Mouse (Mus musculus) myocyte (in vitro differentiated cells): ENCODE measurements around the gene Zbp1. TPM values are rescaled to one million over a fixed set of nuclear protein-coding genes. Genes with fewer than 3 reads are reported as not detected.
A peak's percentile ranks its signal among the peaks of the same experiment; 100 is the strongest.

Source experiments
- H3K27me3 ChIP-seq: one replicate; pipeline ENCODE4 v1.6.1; 2011; ENCODE audit not compliant: control insufficient read depth, insufficient read depth, insufficient read length
- H3K36me3 ChIP-seq: one replicate; pipeline ENCODE4 v1.6.1; 2011; ENCODE audit not compliant: control insufficient read depth, insufficient read depth
- H3K4me2 ChIP-seq: one replicate; pipeline ENCODE4 v1.6.1; 2011; ENCODE audit warnings: low read depth, control low read depth
- H3K4me3 ChIP-seq: one replicate; pipeline ENCODE4 v1.5.1; 2011; ENCODE audit warnings: mild to moderate bottlenecking, control low read depth, moderate library complexity
- H3K79me2 ChIP-seq: one replicate; pipeline ENCODE4 v1.6.1; 2011; ENCODE audit not compliant: control insufficient read depth, insufficient read depth
- H3ac ChIP-seq: one replicate; pipeline ENCODE4 v1.6.1; 2011; ENCODE audit not compliant: control insufficient read depth, insufficient read length
- CEBPB ChIP-seq: IDR thresholded peaks from 2 replicates; pipeline ENCODE4 v1.6.1; 2011; ENCODE audit warnings: mild to moderate bottlenecking, moderate library complexity; ENCODE audit not compliant: poor library complexity, insufficient read depth, severe bottlenecking
- E2F4 ChIP-seq: IDR thresholded peaks from one replicate; pipeline ENCODE4 v1.6.1; 2011; ENCODE audit warnings: mild to moderate bottlenecking, control low read depth, moderate library complexity; ENCODE audit not compliant: insufficient read depth
- MAX ChIP-seq: IDR thresholded peaks from one replicate; pipeline ENCODE4 v1.6.1; 2011; ENCODE audit warnings: low read depth, mild to moderate bottlenecking, control low read depth
- MYOD1 ChIP-seq, 3 experiments: IDR thresholded peaks; one replicate each; pipeline ENCODE4 v1.6.1; 2011; ENCODE audit warnings: control low read depth in 2 of 3, low read depth in 2 of 3, mild to moderate bottlenecking in 2 of 3, moderate library complexity in 1 of 3; ENCODE audit not compliant: insufficient read length in 2 of 3, control insufficient read depth in 1 of 3
- MYOG ChIP-seq, 3 experiments: IDR thresholded peaks; one replicate each; pipeline ENCODE4 v1.6.1; 2011; ENCODE audit warnings: control low read depth in 2 of 3, low read depth in 2 of 3, mild to moderate bottlenecking in 2 of 3; ENCODE audit not compliant: insufficient read length in 2 of 3, control insufficient read depth in 1 of 3, insufficient read depth in 1 of 3
- POLR2A ChIP-seq: IDR thresholded peaks from one replicate; pipeline ENCODE4 v1.6.1; 2011; ENCODE audit warnings: low read depth, mild to moderate bottlenecking, control low read depth, moderate library complexity; ENCODE audit not compliant: insufficient read length
- POLR2AphosphoS2 ChIP-seq: IDR thresholded peaks from one replicate; pipeline ENCODE4 v1.6.1; 2011; ENCODE audit warnings: low read depth, control low read depth; ENCODE audit not compliant: insufficient read length
- REST ChIP-seq: IDR thresholded peaks from one replicate; pipeline ENCODE4 v1.6.1; 2011; ENCODE audit warnings: mild to moderate bottlenecking, control low read depth, moderate library complexity; ENCODE audit not compliant: insufficient read depth, insufficient read length
- SRF ChIP-seq: IDR thresholded peaks from one replicate; pipeline ENCODE4 v1.6.1; 2011; ENCODE audit warnings: low read depth; ENCODE audit not compliant: control insufficient read depth, insufficient read length
- TCF12 ChIP-seq: IDR thresholded peaks from one replicate; pipeline ENCODE4 v1.6.1; 2011; ENCODE audit warnings: mild to moderate bottlenecking, control low read depth; ENCODE audit not compliant: poor library complexity, insufficient read depth, severe bottlenecking
- TCF3 ChIP-seq: IDR thresholded peaks from one replicate; pipeline ENCODE4 v1.6.1; 2011; ENCODE audit warnings: low read depth, control low read depth; ENCODE audit not compliant: insufficient read length
- USF1 ChIP-seq: IDR thresholded peaks from one replicate; pipeline ENCODE4 v1.6.1; 2011; ENCODE audit warnings: low read depth, mild to moderate bottlenecking, control low read depth, moderate library complexity
- polyA plus RNA-seq: library from polyadenylated mRNA; unstranded; fragments of >200 nt; fragmentation: generic; extraction: Trizol; gene quantifications from one replicate; pipeline ENCODE4 v1.2.1, GENCODE M21; 2012; ENCODE audit warnings: missing spikeins

Gene Zbp1
- 1.1 TPM for polyA plus RNA-seq

DNA sequence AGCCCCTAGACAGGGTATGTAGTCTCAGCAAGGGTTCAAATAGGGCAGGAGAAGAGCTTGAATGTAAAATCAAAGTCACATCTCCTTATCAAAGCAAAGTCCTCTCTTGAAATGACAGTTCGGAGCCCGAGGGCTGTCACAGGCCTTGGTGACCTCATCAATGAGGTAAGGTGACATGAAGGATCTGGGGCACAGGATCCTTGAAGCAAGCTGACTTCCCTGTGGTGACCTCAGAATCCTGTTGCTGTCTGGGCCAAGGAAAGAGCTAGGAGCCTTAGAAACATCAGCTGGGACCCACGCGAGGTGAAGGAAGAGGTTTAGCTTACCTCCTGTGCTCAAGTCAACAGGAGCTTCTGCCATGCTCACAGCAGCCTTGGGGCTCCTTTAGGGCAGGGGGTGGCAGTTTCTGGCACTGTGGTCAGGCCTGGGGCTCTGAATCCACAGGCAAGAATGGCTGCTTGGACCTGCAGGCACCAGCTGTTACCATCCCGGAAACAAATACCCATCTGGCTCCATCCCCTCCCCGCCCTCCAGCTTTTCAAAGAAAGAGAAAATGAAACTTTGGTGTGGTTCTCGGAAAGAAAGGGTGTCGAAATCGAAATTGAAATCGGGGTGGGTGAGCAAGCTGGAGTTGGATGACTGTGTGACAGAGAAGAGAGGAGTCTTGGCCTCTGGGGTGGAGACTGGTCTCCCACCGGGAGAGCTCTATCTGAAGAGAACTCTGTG is at the start of gene Zbp1:
Gene Zbp1, minus strand, starts transcription at position 508 of the 726 bp plus-strand sequence.
- H3K27me3 ChIP-seq, result no peaks in the 10 kb centered on the region
- H3K4me2 ChIP-seq, result peak within 1 kb of the TSS; percentile 36
- TF ChIP-seq TCF12 (no peak), CEBPB (0 out of 2 replicates have a peak, but pooled peaks have one; percentile 4), TCF3 (no peak), SRF (no peak), MYOG (IDR thresholded peaks at IDR 0.05; ENCODE audit: control insufficient read depth in 1 of 3, insufficient read depth in 1 of 3, insufficient read length in 2 of 3, low read depth in 2 of 3) (peak in 1 of 3 experiments; percentile 41), REST (no peak), E2F4 (no peak), MAX (no peak), USF1 (no peak), POLR2A (no peak), MYOD1 (IDR thresholded peaks at IDR 0.05; ENCODE audit: control insufficient read depth in 1 of 3, insufficient read length in 2 of 3, low read depth in 2 of 3) (peak in 2 of 3 experiments; percentile 23 to 55), POLR2AphosphoS2 (no peak)
- no peaks in the 10 kb centered on the region for H3K79me2 ChIP-seq
- H3ac ChIP-seq, result no peak within 1 kb of the TSS
- no peaks in the 10 kb centered on the region for H3K36me3 ChIP-seq
- no peak within 1 kb of the TSS for H3K4me3 ChIP-seq

GRCm38 (mm10) chr2:173267562-173267961 is 48.8 kb upstream of the Zbp1 start:
- peak overlapping the region; percentile 1 for H3K4me3 ChIP-seq
- no peaks in the 10 kb centered on the region for H3K27me3 ChIP-seq
- peak overlapping the region; percentile 88 for H3K4me2 ChIP-seq

GRCm38 (mm10) chr2:173266349-173267112 is 47.8 kb upstream of the Zbp1 start:
- peak overlapping the region; percentile 10 for H3ac ChIP-seq
- no peaks in the 10 kb centered on the region for H3K27me3 ChIP-seq
- H3K4me3 ChIP-seq, result peak overlapping the region; percentile 1
- TF ChIP-seq CEBPB (peak; percentile 80), MYOD1 (IDR thresholded peaks at IDR 0.05; ENCODE audit: control insufficient read depth in 1 of 3, insufficient read length in 2 of 3, low read depth in 2 of 3) (no peak)
- H3K4me2 ChIP-seq, result peak overlapping the region; percentile 88
- H3K79me2 ChIP-seq, result peaks cover 89% of the 10 kb centered on the region
- no peaks in the 10 kb centered on the region for H3K36me3 ChIP-seq

More at GRCm38 (mm10) chr2:173267562-173267961, 48.8 kb upstream of the Zbp1 start:
- Histone ChIP-seq H3K36me3 (no peaks in the 10 kb centered on the region), H3K79me2 (peaks cover 89% of the 10 kb centered on the region), H3ac (no peak overlapping the region)
- TF ChIP-seq E2F4, result no peak
- TF ChIP-seq CEBPB, result no peak
- TF ChIP-seq MAX, result no peak
- no peak for TF ChIP-seq TCF12
- no peak for TF ChIP-seq SRF
- peak; percentile 59 for TF ChIP-seq USF1
- TF ChIP-seq MYOG (IDR thresholded peaks at IDR 0.05; ENCODE audit: control insufficient read depth in 1 of 3, insufficient read depth in 1 of 3, insufficient read length in 2 of 3, low read depth in 2 of 3), result no peak
- no peak for TF ChIP-seq TCF3
- TF ChIP-seq POLR2AphosphoS2, result no peak
- TF ChIP-seq REST, result no peak
- no peak for TF ChIP-seq MYOD1 (IDR thresholded peaks at IDR 0.05; ENCODE audit: control insufficient read depth in 1 of 3, insufficient read length in 2 of 3, low read depth in 2 of 3)
- peak; percentile 22 for TF ChIP-seq POLR2A

DNA sequence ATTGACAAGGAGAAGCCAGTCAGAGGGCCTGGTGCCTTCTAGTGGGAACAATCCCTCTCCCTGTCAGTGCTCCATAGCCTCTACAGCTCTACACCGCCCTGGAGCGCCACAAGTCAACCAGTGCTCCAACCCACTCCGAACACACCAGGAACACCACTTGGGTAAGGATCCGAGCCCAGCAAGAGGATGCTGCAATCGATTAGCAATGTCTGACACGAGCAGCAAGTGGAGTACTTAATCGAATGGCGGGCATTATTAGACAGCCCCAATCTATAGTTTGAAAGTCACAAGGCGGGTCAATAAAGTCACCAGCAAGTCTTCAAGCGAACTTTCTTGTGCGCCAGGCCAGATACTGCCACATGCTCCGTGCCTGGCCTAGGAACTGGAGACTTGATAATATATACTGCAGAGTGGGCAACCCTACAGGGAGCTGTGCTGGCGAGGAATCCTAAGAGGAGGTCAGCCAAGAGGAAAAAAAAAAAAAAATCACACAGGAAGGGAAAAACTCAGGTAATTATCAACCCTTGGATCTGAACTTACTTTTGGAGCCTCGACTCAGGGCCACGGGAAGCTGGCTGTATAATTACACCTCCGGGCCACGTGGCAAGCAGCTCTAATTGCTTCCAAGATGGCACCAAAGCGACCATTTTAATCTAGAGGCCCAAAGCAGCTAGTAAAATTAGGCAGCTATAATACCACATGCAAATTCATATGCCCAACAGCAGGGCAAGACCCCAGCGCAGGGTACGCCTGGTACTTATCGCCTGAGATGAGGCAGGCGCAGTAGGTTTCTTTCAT is 46.9 kb upstream of the Zbp1 start:
- Histone ChIP-seq H3K4me2 (peak overlapping the region; percentile 88), H3K27me3 (no peaks in the 10 kb centered on the region), H3K4me3 (no peak overlapping the region), H3K79me2 (peaks cover 89% of the 10 kb centered on the region), H3ac (no peak overlapping the region), H3K36me3 (no peaks in the 10 kb centered on the region)
- TF ChIP-seq POLR2AphosphoS2, result peak; percentile 47
- peak; percentile 56; the same call in 1 of the 2 replicates for TF ChIP-seq CEBPB
- TF ChIP-seq MAX, result no peak
- TF ChIP-seq USF1, result peak; percentile 35
